Mouse (Mus musculus) spleen, postnatal 10 days (tissue): ENCODE measurements around the gene Snw1.
"Not testable (repeated sequence)": the region's sequence is repeated elsewhere in the genome, so short reads cannot be mapped to it uniquely, and the experiment has no call there.

Source experiments
- DNase-seq, 2 experiments: peaks; one replicate each; pipeline ENCODE4 v3.0.0; 2021 to 2022; ENCODE audit warnings: low spot score in 2 of 2

Snw1 gene

DNA sequence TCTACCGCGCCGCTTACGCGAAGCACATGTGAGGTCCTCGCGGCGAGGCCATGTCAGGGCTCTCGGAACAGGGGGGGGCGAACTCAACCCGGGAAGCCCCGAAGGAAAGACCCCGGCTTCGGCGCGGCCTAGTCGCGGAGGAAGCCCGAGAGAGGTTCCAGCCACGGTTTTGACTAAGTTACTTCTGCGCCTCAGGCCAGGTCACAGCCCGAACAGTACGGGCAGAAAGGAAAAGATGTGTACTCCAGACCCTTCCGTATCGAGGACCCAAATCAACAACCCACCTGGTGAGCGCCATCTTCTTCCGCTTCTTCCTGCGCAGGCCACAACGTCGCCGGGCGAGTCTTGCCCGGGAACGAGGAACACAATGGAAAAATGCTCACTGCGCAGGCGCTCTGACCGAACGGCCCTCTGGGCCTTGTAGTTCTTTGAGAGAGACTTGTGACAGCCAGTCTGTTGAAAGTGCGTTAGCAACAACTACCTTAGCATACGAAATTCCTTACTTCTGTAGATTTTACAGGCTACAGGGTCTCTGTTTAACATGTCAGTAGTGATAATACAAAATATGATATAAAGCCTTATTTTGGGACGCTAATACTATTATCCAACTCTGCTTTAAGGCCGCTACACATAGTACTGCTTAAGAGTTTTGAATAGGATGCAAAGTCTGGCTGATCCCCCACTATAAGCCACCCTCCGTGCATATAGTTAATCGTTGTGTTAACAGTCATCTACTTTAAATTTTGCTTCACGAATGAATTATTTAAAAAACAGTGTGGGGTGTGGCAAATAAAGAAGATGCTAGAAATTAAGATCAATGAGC lies at the start of gene Snw1:
TSS of gene Snw1 (minus strand) at position 311 of the 823 bp plus-strand sequence.
- peak; percentile 78 to 91 for DNase-seq

DNA sequence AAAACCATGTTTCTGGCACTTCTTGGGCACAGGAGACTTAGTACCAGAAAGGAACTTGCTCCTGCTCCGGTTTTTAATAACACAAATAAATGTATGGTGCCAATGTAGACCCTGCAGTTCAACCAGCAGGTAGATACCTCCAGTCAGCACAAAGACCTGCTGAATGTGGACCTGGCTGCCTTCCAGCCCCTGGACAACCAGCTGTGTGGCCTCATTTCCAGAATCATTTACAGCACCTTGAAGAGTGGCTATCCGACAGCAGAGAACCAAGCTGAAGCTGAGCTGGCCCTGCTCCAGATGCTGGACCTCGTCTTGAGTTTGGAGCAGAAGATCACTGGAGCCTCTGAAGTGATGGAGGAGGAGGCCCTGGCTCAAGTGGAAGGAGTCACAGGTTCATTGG lies 47.5 kb upstream of the Snw1 start:
- not testable (repeated sequence) for DNase-seq

DNA sequence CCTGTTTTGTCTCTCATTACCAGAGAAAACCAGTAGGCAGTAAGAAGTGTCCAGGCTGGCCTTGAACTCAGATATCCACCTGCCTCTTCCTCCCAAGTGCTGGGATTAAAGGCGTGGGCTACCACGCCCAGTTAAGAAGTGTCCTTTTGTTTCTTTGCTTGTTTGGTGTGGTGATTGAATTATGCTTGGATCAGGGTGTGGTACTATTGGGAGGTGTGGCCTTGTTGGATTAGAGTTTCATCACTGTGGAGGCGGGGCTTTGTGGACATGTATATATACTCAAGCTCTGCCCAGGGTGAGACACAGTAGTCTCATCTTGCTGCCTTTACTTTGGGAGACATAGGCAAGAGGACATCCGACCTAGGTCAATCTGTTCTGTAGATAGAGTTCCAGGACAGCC lies 41.9 kb upstream of the Snw1 start, which contains the start of gene Gm8300:
TSS of gene Gm8300 (plus strand) at position 301 of the 400 bp plus-strand sequence.
- DNase-seq: not testable (repeated sequence)

DNA sequence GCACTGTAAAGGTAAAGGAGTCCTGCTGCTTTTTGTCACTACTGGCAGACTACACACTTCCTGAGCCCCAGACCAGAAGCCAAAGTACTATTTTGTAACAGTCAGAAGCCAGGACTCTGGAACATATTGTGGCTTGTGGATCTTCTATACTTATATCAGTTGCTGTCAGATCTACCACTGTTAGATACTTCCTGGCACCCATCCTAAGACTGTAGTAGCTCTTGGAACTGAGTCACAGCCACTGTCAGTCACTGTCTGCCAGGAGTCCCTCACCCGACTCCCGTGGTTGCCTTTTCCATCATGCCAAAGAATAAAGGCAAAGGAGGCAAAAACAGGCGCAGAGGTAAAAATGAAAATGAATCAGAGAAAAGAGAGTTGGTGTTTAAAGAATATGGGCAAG lies 22.3 kb upstream of the Snw1 start, which contains the start of gene Gm5788:
TSS of gene Gm5788 (plus strand) at position 301 of the 400 bp plus-strand sequence.
- DNase-seq: not testable (repeated sequence)

DNA sequence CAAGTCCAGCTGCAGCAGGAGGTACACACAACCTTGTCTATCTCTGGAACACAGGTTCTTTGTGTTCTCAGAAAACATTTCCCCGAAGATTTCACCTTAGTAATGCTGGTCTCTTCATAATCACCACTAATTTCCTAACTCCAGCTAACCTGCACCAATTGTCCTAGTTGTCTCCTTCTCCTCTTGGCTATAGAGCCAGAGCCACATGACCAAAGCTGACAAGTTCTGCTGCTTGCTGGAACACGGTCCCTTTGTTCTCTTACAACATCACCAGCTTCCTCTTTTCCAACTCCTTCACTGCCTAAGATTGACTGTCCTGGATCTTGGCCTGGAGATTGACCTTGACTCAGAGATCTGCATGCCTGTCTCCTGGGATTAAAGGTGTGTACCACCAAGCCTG lies 16.6 kb upstream of the Snw1 start:
- not testable (repeated sequence) for DNase-seq

DNA sequence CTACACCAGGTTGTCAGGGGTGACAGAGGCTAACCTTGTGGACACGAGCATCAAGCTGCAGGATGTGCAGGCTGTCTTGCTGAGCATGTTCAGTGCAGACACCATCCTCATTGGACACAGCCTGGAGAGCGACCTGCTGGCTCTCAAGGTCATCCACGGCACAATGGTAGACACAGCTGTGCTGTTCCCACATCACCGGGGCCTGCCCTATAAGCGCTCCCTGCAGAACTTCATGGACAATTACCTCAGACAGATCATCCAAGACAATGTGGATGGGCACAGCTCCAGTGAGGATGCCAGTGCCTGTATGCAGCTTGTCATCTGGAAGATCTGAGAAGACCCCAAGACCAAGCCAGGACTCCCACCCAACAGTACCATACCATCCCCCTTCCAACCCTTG lies 10.4 kb upstream of the Snw1 start:
- not testable (repeated sequence) for DNase-seq

DNA sequence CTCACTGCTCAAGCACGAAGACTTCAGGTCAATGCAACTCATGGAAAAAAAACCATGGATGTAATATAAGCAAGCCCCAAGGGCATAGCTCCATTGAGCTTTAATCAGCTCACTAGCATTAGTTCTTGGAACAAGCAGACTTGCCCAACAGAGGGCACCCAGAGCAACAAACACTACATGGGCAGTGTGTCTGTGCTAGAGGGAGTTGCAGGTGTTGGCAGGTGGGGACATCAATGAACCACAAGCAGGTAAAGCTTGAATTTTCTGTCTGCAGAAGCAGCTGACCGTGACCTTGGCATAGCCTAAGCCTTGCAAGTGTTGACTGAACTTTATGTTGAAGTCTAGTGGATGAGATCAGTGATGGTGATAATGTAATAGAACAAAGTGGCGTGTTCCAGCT lies 2.7 kb upstream of the Snw1 start:
- DNase-seq: no peak

DNA sequence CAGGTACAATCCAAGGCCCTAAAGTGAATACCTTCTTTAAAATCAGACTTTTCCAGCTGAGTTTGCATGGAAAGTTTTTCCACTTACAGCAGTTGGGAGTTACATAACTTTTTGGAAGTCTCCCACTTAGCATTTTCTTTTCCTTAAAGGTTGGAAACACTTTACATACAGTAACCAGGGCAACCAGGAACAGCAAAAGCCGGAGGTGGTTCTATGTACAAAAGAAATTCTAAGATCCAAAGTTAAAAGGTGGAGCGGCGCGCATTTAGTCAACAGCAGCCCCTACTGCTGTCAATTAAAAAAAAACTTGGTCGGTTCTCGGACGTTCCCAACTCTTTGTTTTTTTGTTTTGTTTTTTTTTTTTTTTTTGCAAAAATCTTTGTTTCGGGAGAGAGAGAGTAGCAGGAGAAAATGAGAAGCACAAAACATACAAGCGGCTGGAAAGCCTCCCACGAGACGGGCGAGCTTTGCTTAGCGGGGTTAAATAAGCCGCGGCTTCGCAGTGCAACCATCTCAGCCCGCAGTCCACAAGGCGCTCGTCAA lies 582 bp downstream of the Snw1 start:
- DNase-seq: no peak

DNA sequence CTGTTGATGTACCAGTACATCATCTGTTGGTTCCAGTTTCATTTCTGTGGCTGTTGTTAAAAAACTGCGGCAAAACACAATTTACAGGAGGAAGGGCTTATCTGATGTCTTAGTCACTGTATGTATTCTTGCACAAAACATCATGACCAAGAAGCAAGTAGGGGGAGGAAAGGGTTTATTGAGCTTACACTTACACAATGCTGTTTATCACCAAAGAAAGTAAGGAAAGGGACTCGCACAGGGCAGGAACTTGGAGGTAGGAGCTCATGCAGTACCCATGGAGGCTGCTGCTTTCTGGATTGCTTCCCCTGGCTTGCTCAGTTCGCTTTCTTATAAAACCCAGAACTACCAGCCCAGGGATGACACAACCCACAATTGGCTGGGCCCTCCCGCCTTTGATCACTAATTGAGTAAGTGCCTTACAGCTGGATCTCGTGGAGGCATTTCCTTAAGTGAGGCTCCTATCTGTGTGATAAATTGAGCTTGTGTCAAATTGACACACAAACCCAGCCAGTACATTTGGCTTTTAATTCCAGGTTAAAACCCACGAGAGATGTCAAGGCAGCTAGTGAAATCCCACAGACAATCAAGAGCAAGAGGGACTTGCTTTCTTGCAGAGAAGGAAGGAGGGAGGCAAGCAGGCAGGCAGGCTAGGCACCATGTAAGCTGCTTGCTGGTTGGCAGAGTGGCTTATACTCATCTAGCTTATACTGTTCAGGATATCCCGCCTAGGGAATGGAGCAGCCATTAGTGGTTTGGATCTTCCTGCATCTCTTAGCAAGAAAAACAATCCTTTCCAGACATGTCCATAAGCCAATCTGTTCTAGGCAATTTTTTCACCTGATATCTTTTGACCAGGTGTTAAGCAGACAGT lies 1.6 kb downstream of the Snw1 start:
- no peak for DNase-seq

DNA sequence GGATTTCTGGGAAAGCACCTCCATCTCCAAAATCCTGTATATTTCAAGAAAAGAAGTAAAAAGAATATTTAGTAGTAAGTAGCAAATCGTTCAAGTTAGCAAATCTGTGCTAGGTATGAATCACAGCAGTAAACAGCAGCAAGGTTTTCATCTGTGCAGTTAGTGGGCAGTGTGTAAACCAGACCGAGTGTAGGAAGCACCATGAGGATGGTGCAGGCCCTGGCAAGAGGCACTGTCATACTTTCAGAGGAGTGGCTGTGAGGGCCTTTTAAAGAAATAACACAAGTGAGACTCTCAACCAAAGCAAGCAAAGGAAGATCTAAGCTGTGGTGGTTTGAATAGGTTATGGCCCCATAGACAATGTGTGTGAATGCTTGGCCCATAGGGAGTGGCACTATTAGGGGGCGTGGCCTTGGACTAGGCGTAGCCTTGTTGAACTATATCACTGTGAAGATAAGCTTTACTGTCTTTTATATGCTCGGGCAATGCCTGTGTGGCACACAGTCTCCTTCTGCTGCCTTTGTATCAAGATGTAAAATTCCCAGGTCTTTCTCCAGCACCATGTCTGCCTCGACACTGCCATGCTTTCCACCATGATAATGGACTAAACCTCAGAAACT lies 7.3 kb downstream of the Snw1 start:
- DNase-seq: no peak

DNA sequence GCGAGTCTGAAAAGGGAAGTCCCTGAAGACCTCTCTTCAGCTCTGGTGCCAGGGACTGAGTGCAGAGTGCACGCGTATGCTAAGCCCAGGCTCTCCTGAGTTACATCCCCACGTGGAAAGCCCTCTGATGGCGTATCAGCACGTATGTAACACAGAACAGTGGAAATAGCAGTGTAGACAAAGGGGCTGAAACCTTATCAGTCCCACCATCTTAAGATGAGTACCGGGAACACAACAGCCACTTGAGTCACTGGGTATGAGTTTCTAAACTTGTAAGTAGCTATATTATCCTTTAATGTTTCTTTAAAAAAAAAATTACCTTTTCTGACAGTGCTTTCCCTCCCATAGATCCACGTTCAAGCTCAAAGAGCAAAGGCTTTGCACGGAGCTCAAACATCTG lies 22.6 kb downstream of the Snw1 start:
- DNase-seq: no peak

DNA sequence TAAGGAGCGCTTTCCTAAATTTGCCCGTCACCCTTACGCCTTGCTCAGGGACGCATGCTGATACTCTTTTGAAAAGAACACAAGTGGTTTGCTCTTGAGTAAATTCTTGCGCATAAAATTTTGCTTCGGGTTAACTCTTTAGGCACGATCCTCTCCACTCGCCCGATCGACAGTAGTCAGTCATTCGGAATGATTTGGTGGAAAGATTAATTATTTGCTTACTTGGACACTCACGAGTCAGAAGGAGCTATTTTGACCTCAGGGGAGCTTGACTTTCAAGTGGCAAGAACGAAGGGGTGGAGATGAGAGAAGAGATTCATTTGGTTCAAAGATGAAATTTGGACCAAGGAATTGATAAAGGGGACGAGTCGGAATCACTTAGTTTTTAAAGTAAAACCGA lies 27.9 kb downstream of the Snw1 start:
- no peak for DNase-seq

DNA sequence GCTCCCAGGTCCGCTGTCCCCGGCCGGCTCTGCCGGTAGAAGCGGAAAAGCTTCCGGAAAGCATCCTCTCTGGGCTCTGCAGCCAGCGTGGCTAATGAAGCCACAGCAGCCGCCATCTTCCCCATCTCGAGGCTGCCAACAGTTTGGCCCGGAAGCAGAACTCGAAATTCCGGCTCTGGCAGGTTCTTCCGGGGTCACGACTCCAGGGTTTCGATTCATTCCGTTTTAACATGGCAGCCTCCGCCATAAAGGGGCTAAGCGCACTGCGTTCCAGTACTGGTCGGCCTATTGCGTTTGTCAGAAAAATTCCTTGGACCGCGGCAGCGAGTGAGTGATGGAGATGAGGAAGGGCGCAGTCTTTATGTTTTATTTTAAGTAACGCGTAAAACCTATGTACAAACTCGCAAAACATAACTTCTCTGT lies 28.4 kb downstream of the Snw1 start, which contains the start of the genes Slirp and Alkbh1:
TSS of gene Slirp (plus strand) at position 197 of the 423 bp plus-strand sequence.
TSS of gene Alkbh1 (minus strand) at position 318 of the 423 bp plus-strand sequence.
- peak; percentile 74 to 87 for DNase-seq

DNA sequence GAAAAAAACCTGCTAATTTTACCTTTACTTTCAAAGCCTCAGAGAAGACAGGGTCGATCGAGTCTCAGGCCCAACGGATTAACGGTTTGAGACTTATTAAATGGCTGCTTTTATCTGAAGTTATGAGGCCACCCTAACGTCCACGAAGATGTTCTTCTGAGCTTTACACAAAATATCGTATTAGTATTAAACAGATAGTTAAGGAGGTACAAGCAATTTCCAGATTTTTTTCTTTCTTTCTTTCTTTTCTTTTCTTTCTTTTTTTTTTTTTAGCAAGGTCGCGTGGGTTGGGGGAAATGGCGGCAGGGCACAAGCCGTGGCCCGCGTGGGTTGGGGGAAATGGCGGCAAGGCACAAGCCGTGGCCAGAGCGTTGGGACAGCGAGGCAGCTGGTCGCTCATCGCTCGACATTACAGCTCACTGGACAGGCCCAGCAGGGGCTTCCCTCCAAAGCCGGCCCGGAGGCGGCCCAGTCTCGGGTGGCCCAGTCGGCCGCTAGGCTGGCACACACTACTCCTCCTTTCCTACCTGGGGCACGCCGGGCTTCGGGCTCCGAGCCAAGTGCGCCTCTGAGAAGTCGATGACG lies 28.9 kb downstream of the Snw1 start:
- DNase-seq: no peak

DNA sequence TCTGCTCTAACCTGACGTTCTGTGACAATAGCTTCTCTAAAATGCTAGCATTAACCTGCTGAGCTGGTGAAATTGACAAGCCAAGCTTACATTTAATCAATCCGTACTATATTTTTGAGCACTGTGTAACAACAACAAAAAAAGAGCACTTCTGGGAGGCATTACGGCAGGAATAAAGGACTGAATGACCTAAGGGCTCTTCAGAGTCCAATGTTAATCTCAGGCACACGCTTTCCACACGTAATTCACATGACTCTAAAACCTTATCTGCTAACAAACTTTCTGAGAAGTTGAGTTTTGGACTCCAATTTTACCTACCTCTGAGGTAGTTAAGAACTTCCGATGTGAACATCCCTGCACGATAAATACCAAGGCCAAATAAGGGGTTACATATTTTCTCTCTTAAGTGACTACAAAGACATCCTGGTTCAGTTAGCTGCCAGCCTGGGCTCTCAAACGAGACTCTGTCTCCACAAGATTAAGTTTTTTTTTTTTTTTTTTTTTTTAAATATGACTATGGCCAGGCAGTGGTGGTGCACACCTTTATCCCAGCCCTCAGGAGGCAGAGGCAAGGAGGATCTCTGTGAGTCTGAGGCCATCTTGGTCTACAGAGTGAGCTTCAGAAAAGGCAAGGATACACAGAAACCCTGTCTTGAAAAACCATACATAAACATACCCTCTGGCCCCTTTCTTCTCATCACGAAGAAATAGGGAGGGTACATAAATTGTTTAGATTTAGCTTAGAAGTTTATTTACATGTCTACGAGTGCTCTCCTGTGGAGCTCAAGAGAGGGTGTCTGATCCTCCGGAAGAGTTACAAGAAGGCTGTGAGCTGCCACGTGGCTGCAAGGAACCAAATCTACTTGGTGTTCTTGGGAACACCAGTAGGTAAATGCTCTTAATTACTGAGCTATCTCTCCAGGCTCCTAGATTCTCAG lies 29.6 kb downstream of the Snw1 start:
- no peak for DNase-seq

DNA sequence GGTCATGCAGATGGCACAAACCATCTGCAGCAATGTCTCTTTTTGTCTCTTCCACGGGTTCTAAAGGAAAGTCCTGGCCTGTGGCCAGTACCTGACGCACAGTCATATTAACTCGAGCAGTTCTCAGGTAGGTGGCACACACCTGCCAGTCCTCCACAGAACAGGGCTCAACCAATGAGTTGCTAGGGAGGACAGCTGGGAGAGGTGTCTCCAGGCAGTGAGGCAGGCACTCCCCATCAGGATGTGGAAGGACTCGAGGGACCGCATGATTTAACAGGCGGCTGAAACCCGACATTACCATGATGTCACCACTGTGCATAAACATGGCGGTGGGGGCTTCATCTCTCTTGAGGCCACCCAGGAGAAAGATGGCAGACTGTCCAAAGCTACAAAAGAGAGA lies 43.2 kb downstream of the Snw1 start:
- DNase-seq: no peak

DNA sequence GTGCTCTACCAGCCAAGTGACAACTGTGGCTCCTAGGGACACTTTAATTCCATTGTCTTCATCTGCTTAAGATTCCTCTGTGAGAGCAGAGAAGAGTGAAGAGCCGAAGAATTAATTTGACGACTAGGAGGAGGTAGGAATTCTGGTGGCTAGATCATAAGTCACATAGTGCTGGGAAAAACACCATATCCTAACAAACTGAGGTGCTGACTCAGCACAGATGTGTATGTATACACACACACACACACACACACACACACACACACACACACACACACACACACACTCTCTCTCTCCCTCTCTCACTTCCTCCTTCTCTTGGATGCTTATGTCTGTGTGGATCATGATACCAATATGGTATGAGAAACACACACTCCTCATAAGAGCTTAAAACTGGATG lies 43.8 kb downstream of the Snw1 start:
- no peak for DNase-seq

DNA sequence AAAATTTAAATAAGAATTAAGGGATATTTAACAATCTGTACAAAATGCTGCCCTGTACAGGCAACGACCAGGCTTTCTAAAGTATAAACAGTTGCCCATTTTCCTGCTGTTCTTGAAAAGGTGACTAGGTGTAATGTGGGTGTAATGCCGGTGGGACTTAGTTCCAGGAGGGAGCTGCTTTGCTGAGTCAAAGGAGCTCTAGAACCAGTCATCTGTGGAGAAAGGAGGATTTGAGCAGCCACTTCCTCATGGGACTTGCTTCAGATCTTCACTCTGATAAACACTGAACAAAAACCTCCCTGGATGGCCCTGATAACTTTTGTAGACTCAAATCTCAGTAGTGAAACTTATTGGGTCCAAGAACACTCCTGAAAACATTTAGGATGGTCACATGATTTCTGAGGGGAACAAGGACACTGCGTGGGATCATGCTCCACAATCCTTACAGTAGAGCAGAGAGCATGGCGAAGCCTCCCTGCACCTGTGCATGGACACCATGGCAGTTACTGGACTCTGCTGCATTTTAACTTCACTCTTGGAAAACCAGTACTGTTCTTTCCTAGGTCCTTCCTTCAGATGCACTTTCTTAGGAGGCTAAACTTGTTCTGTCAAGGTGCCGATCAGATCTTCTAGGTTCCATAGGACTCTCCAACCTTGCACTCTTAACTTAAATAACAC lies 45.6 kb downstream of the Snw1 start:
- no peak for DNase-seq

DNA sequence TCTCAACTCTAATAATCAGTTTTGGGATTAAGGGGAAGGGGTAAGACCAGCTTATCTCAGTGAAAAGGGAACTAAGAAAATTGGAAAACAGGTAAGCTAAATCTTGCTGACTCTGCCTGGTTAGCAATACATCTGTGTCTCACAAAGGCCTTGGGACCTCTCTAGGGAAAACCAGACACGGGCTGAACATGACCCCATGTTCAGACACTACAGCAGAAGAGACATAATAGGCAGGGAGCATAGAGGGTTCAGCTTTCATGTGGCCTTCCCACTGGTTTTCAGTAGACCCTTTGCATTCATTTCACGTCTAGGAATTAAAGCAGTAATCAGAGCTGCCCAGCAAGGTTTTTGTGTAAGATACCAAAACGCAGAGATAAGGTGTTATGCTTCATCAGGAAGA lies 47.6 kb downstream of the Snw1 start:
- DNase-seq: no peak

DNA sequence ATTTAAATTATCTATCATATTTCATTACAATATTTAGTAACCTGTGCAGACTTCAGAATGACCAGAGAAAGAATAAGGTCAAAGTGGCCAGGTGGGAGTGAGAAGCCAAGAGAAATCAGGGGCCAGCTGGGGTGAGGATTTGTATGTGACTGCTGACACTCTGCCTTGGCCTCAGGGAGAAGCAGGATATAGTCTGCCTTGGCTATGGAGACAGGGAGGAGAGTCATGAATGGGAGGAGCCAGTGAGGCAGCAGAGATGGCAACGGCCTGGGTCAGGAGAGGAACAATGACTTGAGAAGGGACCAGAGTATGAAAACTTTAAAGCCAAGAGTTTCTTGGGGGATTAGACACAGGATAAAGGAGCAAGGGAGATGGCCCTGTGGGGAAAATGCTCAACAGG lies 48.4 kb downstream of the Snw1 start:
- no peak for DNase-seq
